Mouse (Mus musculus) right cerebral cortex, postnatal 10 days (tissue): Measurements from ENCODE around the gene Sec1.

ENCODE experiments used
- DNase-seq, 2 experiments: peaks; one replicate each; pipeline ENCODE4 v3.0.0; 2021; ENCODE audit warnings: low spot score in 2 of 2

The Sec1 gene

GRCm38 (mm10) chr7:45641391-45642040 lies 52.7 kb downstream of the Sec1 start:
- no peak for DNase-seq

GRCm38 (mm10) chr7:45640191-45640957 lies 53.8 kb downstream of the Sec1 start:
- no peak for DNase-seq

- no peak for DNase-seq
Measured at GRCm38 (mm10) chr7:45639561-45640027, 54.6 kb downstream of the Sec1 start, which contains the start of gene Mamstr. Gene Mamstr (plus strand): TSS chr7:45639977.

GRCm38 (mm10) chr7:45638623-45639401 lies 55.4 kb downstream of the Sec1 start:
- peak; percentile 98 to 99 for DNase-seq

- DNase-seq: no peak
Measured at GRCm38 (mm10) chr7:45637710-45638109, 56.5 kb downstream of the Sec1 start.

GRCm38 (mm10) chr7:45635711-45636688 lies 58.2 kb downstream of the Sec1 start:
- DNase-seq: no peak

GRCm38 (mm10) chr7:45634946-45635681 lies 59.1 kb downstream of the Sec1 start:
- no peak for DNase-seq

GRCm38 (mm10) chr7:45632499-45632898 lies 61.7 kb downstream of the Sec1 start:
- DNase-seq: peak in 1 of 2 experiments; percentile 47

GRCm38 (mm10) chr7:45630064-45630907 lies 63.9 kb downstream of the Sec1 start:
- no peak for DNase-seq

GRCm38 (mm10) chr7:45628364-45629294 lies 65.6 kb downstream of the Sec1 start:
- DNase-seq: peak; percentile 85 to 90
